Mouse (Mus musculus) CH12.LX (cell line): Measurements from ENCODE around the gene Cacnb2. TPM values are rescaled to one million over a fixed set of nuclear protein-coding genes. Genes with fewer than 3 reads are reported as not detected.

Experiments used
- DNase-seq: peaks from one replicate; pipeline ENCODE4 v3.0.0-alpha.2; 2013; ENCODE audit errors: extremely low read depth
- H3K27ac ChIP-seq: 2 replicates; pipeline ENCODE4 v1.5.1; 2012; ENCODE audit warnings: low read depth, mild to moderate bottlenecking, control low read depth, moderate library complexity; ENCODE audit not compliant: insufficient read depth
- H3K27me3 ChIP-seq: replicated peaks from 2 replicates; pipeline ENCODE3; 2012; ENCODE audit warnings: inconsistent platforms
- H3K36me3 ChIP-seq, 2 experiments: replicated peaks in 1 of 2; 2 replicates each; pipeline versions ENCODE3 to v1.6.1; 2012; ENCODE audit warnings: inconsistent platforms in 1 of 2, low read length in 1 of 2, mild to moderate bottlenecking in 1 of 2, mixed read lengths in 1 of 2, moderate library complexity in 1 of 2; ENCODE audit not compliant: control insufficient read depth in 1 of 2, insufficient read depth in 1 of 2
- H3K4me1 ChIP-seq, 2 experiments: 2 replicates each; pipeline ENCODE4 v1.6.1; 2012; ENCODE audit warnings: inconsistent platforms in 1 of 2, moderate library complexity in 1 of 2; ENCODE audit not compliant: insufficient read depth in 2 of 2, control insufficient read depth in 1 of 2
- H3K4me2 ChIP-seq: 2 replicates; pipeline ENCODE4 v1.6.1; 2012; ENCODE audit warnings: low read depth, mild to moderate bottlenecking, control low read depth; ENCODE audit not compliant: poor library complexity, insufficient read depth, severe bottlenecking
- H3K4me3 ChIP-seq, 3 experiments: fragments of 150-350 bp in 1 of 3; sonication (generic) in 1 of 3; replicated peaks in 1 of 3; 2 replicates each; pipeline versions ENCODE3 to v1.5.1; 2011 to 2012; ENCODE audit warnings: low read depth in 2 of 3, low read length in 2 of 3, mild to moderate bottlenecking in 2 of 3, moderate library complexity in 2 of 3, control low read depth in 1 of 3, improper control_type of control experiment in 1 of 3, inconsistent platforms in 1 of 3, mixed read lengths in 1 of 3; ENCODE audit not compliant: poor library complexity in 1 of 3
- H3K79me2 ChIP-seq: replicated peaks from 2 replicates; pipeline ENCODE4 v1.6.1; 2012; ENCODE audit warnings: mild to moderate bottlenecking, moderate library complexity; ENCODE audit not compliant: control insufficient read depth, poor library complexity, insufficient read depth, severe bottlenecking; ENCODE audit errors: extremely low read depth
- H3K9ac ChIP-seq: 2 replicates; pipeline ENCODE4 v1.6.1; 2012; ENCODE audit warnings: low read depth, mild to moderate bottlenecking, control low read depth, moderate library complexity; ENCODE audit not compliant: insufficient read depth
- H3K9me3 ChIP-seq: replicated peaks from 2 replicates; pipeline ENCODE3; 2012; ENCODE audit warnings: low read length, inconsistent platforms, mixed read lengths
- CHD1 ChIP-seq: IDR thresholded peaks from 2 replicates; pipeline ENCODE4 v1.6.1; 2012; ENCODE audit warnings: low read depth, low read length, improper control_type of control experiment, inconsistent platforms
- CHD2 ChIP-seq: IDR thresholded peaks from 2 replicates; pipeline ENCODE4 v1.6.1; 2011; ENCODE audit warnings: low read length, improper control_type of control experiment
- CTCF ChIP-seq, 2 experiments: IDR thresholded peaks in 1 of 2; conservative IDR thresholded peaks in 1 of 2; 2 replicates each; pipeline ENCODE4 v1.5.1; 2011 to 2012; ENCODE audit warnings: low read depth in 2 of 2, low read length in 2 of 2, improper control_type of control experiment in 1 of 2, inconsistent platforms in 1 of 2, mild to moderate bottlenecking in 1 of 2, moderate library complexity in 1 of 2
- JUN ChIP-seq: IDR thresholded peaks from 2 replicates; pipeline ENCODE4 v1.6.1; 2011; ENCODE audit warnings: low read depth, mild to moderate bottlenecking, low read length, improper control_type of control experiment, moderate library complexity; ENCODE audit not compliant: insufficient read depth
- JUND ChIP-seq: conservative IDR thresholded peaks from 2 replicates; pipeline ENCODE4 v1.6.1; 2011; ENCODE audit warnings: low read depth, low read length, improper control_type of control experiment
- MAX ChIP-seq: IDR thresholded peaks from 2 replicates; pipeline ENCODE4 v1.6.1; 2011; ENCODE audit warnings: low read length, improper control_type of control experiment
- MAZ ChIP-seq: IDR thresholded peaks from 2 replicates; pipeline ENCODE4 v1.6.1; 2012; ENCODE audit warnings: low read depth, mild to moderate bottlenecking, inconsistent platforms, low read length, improper control_type of control experiment, moderate library complexity
- MYC ChIP-seq: IDR thresholded peaks from 2 replicates; pipeline ENCODE4 v1.6.1; 2011; ENCODE audit warnings: low read depth, mild to moderate bottlenecking, improper control_type of control experiment, low read length
- POLR2A ChIP-seq: IDR thresholded peaks from 2 replicates; pipeline ENCODE4 v1.6.1; 2011; ENCODE audit warnings: low read depth, mild to moderate bottlenecking, improper control_type of control experiment, low read length
- TBP ChIP-seq: conservative IDR thresholded peaks from 2 replicates; pipeline ENCODE4 v1.6.1; 2011; ENCODE audit warnings: low read depth, low read length, improper control_type of control experiment
- TCF12 ChIP-seq: IDR thresholded peaks from 2 replicates; pipeline ENCODE4 v1.6.1; 2014; ENCODE audit warnings: low read depth, mild to moderate bottlenecking, inconsistent platforms, low read length, improper control_type of control experiment
- USF1 ChIP-seq: IDR thresholded peaks from 2 replicates; pipeline ENCODE4 v1.6.1; 2014; ENCODE audit warnings: low read depth, mild to moderate bottlenecking, inconsistent platforms, low read length, improper control_type of control experiment
- USF2 ChIP-seq: conservative IDR thresholded peaks from 2 replicates; pipeline ENCODE4 v1.6.1; 2011; ENCODE audit warnings: low read depth, low read length, improper control_type of control experiment
- ZC3H11A ChIP-seq: IDR thresholded peaks from 2 replicates; pipeline ENCODE4 v1.6.1; 2012; ENCODE audit warnings: low read depth, mild to moderate bottlenecking, inconsistent platforms, low read length, improper control_type of control experiment
- ZKSCAN1 ChIP-seq: IDR thresholded peaks from 2 replicates; pipeline ENCODE4 v1.6.1; 2012; ENCODE audit warnings: low read depth, inconsistent platforms, low read length, improper control_type of control experiment, borderline replicate concordance
- ZMIZ1 ChIP-seq: IDR thresholded peaks from 2 replicates; pipeline ENCODE4 v1.6.1; 2012; ENCODE audit warnings: low read depth, mild to moderate bottlenecking, inconsistent platforms, low read length, improper control_type of control experiment
- ZNF384 ChIP-seq: IDR thresholded peaks from 2 replicates; pipeline ENCODE4 v1.6.1; 2012; ENCODE audit warnings: low read depth, low read length, improper control_type of control experiment, inconsistent platforms
- dilution Hi-C: fragments of 300-500 bp; cut with MboI; formaldehyde crosslinking; loops from 2 replicates; pipeline ENCODE4 v1.14.3; 2020; ENCODE audit warnings: low sequenced_read_pairs; ENCODE audit not compliant: extremely low pct_unique_long_range_greater_than_20kb, extremely low pct_ligation_motif_present
- in situ Hi-C: fragments of 300-500 bp; cut with MboI; formaldehyde crosslinking; loops from 3 replicates; pipeline ENCODE4 v1.14.3; 2019; ENCODE audit warnings: low sequenced_read_pairs, low pct_ligation_motif_present, low pct_unique_long_range_greater_than_20kb, mixed read lengths
- polyA plus RNA-seq: library from polyadenylated mRNA; unstranded; fragments of >175 nt; gene quantifications from 2 replicates; pipeline ENCODE4 v1.2.1, GENCODE M21; 2012; ENCODE audit warnings: low read depth; ENCODE audit not compliant: insufficient read length
- total RNA-seq, 2 experiments: library from RNA; depleted of rRNA; stranded (reverse); fragments of 300-350 nt in 1 of 2; fragments of >200 nt in 1 of 2; gene quantifications; 2 replicates each; pipeline ENCODE4 v1.2.3; 2012 to 2014

Gene Cacnb2
- total and polyA plus RNA-seq, 3 experiments = 0.42 to 2.8 (median 0.93) TPM

GRCm38 (mm10) chr2:14762846-14763245 is 160.0 kb downstream of the Cacnb2 start:
- dilution Hi-C loops (no loop called here), in situ Hi-C loops (no loop called here)
- Histone ChIP-seq H3K27me3 (no peaks in the 10 kb centered on the region), H3K4me1 (no peaks in the 10 kb centered on the region), H3K27ac (no peak overlapping the region), H3K4me2 (no peak overlapping the region), H3K36me3 (no peaks in the 10 kb centered on the region), H3K9me3 (no peaks in the 10 kb centered on the region), H3K4me3 (no peak overlapping the region), H3K9ac (no peak overlapping the region), H3K79me2 (no peaks in the 10 kb centered on the region)
- no peak for DNase-seq
- TF ChIP-seq JUND = no peak
- TF ChIP-seq JUN = no peak
- TF ChIP-seq ZC3H11A = no peak
- no peak for TF ChIP-seq TBP
- no peak for TF ChIP-seq ZNF384
- no peak for TF ChIP-seq USF1
- TF ChIP-seq CHD1 = no peak
- TF ChIP-seq ZMIZ1 = no peak
- no peak for TF ChIP-seq MYC
- no peak for TF ChIP-seq CHD2
- TF ChIP-seq USF2 = no peak

DNA sequence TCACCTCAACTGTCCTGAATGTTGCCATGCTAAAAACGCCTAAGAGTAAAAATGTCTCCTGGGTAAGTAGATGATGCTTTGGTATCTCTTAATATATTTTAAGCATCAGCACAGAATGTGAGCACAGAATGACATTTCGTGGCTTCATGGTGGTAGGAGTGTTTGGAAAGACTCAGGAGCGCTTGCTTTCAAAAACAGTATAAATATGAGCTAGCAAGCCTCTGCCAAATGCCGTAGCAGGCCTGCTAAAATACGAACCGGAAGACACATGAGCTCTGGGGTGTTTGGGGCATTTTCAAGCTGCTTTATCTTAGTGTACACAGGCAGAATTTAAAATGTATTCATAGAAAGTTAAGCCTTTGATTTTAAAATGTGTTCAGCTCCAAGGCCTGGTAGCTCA is 161.0 kb downstream of the Cacnb2 start:
- no peak for TF ChIP-seq CHD2
- TF ChIP-seq TCF12 = no peak
- no peak for TF ChIP-seq USF1
- no peak for TF ChIP-seq JUND
- no peak for TF ChIP-seq MYC
- no peak for TF ChIP-seq POLR2A
- no peak for TF ChIP-seq MAX
- TF ChIP-seq ZC3H11A = no peak
- TF ChIP-seq ZKSCAN1 = no peak
- no peak for TF ChIP-seq CTCF (conservative IDR thresholded peaks at IDR 0.05 in 1 of 2, IDR thresholded peaks at IDR 0.05 in 1 of 2; ENCODE audit: low read depth in 2 of 2, low read length in 2 of 2)
- no peak for TF ChIP-seq MAZ
- TF ChIP-seq, all 38 proteins: peak for 0
- H3K27ac ChIP-seq = no peak overlapping the region
- no peaks in the 10 kb centered on the region for H3K9me3 ChIP-seq
- DNase-seq = no peak
- no peaks in the 10 kb centered on the region for H3K79me2 ChIP-seq
- H3K9ac ChIP-seq = no peak overlapping the region
- in situ Hi-C loops = no loop called here
- no peaks in the 10 kb centered on the region for H3K27me3 ChIP-seq
- H3K4me1 ChIP-seq = no peaks in the 10 kb centered on the region
- dilution Hi-C loops = no loop called here
- no peaks in the 10 kb centered on the region for H3K36me3 ChIP-seq
- no peak overlapping the region for H3K4me3 ChIP-seq
- no peak overlapping the region for H3K4me2 ChIP-seq
